Mouse (Mus musculus): Measurements from ENCODE around the gene Hspb8. TPM values are rescaled to one million over a fixed set of nuclear protein-coding genes. Genes with fewer than 3 reads are reported as not detected.
"Not testable (repeated sequence)": the region's sequence is repeated elsewhere in the genome, so short reads cannot be mapped to it uniquely, and the experiment has no call there.

Hspb8 gene
- polyA plus RNA-seq, 1 experiment = 64.0 TPM

GRCm38 (mm10) chr5:116389856-116390542 lies 32.7 kb downstream of the Hspb8 start:
- Histone ChIP-seq H3K9ac (ENCODE audit: low read depth, poor library complexity, severe bottlenecking) (no peak overlapping the region), H3K27ac (ENCODE audit: insufficient read depth, low read length) (no peak overlapping the region), H3K4me3 (ENCODE audit: low read depth, low read length) (no peak overlapping the region), H3K4me1 (ENCODE audit: control insufficient read depth, insufficient read depth, low read length) (peaks cover 8% of the 10 kb centered on the region), H3K27me3 (ENCODE audit: control insufficient read depth, insufficient read depth, low read length, poor library complexity, severe bottlenecking) (no peaks in the 10 kb centered on the region), H3K9me3 (replicated peaks; ENCODE audit: control insufficient read depth, insufficient read depth, low read length, poor library complexity, severe bottlenecking) (no peaks in the 10 kb centered on the region), H3K36me3 (ENCODE audit: control insufficient read depth, insufficient read depth, low read length, poor library complexity, severe bottlenecking) (no peaks in the 10 kb centered on the region)
- no peak for TF ChIP-seq POLR2A (IDR thresholded peaks at IDR 0.05; ENCODE audit: insufficient read depth, low read length)
- TF ChIP-seq CTCF (IDR thresholded peaks at IDR 0.05; ENCODE audit: low read depth, low read length) = no peak
- TF ChIP-seq EP300 (IDR thresholded peaks at IDR 0.05; ENCODE audit: insufficient read depth, low read depth, low read length) = no peak

GRCm38 (mm10) chr5:116389321-116389720 lies 33.3 kb downstream of the Hspb8 start:
- Histone ChIP-seq H3K27me3 (ENCODE audit: control insufficient read depth, insufficient read depth, low read length, poor library complexity, severe bottlenecking) (no peaks in the 10 kb centered on the region), H3K9ac (ENCODE audit: low read depth, poor library complexity, severe bottlenecking) (no peak overlapping the region), H3K4me1 (ENCODE audit: control insufficient read depth, insufficient read depth, low read length) (peaks cover 6% of the 10 kb centered on the region), H3K27ac (ENCODE audit: insufficient read depth, low read length) (no peak overlapping the region), H3K9me3 (replicated peaks; ENCODE audit: control insufficient read depth, insufficient read depth, low read length, poor library complexity, severe bottlenecking) (no peaks in the 10 kb centered on the region), H3K36me3 (ENCODE audit: control insufficient read depth, insufficient read depth, low read length, poor library complexity, severe bottlenecking) (no peaks in the 10 kb centered on the region), H3K4me3 (ENCODE audit: low read depth, low read length) (no peak overlapping the region)
- TF ChIP-seq CTCF (IDR thresholded peaks at IDR 0.05; ENCODE audit: low read depth, low read length) (no peak), POLR2A (IDR thresholded peaks at IDR 0.05; ENCODE audit: insufficient read depth, low read length) (no peak), EP300 (IDR thresholded peaks at IDR 0.05; ENCODE audit: insufficient read depth, low read depth, low read length) (no peak)

- TF ChIP-seq POLR2A (IDR thresholded peaks at IDR 0.05; ENCODE audit: insufficient read depth, low read length) (no peak), CTCF (IDR thresholded peaks at IDR 0.05; ENCODE audit: low read depth, low read length) (no peak), EP300 (IDR thresholded peaks at IDR 0.05; ENCODE audit: insufficient read depth, low read depth, low read length) (0 out of 2 replicates have a peak, but pooled peaks have one; percentile 10)
- Histone ChIP-seq H3K4me3 (ENCODE audit: low read depth, low read length) (peak overlapping the region; percentile 28; the same call in 1 of the 2 replicates), H3K27ac (ENCODE audit: insufficient read depth, low read length) (peak overlapping the region; percentile 21), H3K36me3 (ENCODE audit: control insufficient read depth, insufficient read depth, low read length, poor library complexity, severe bottlenecking) (no peaks in the 10 kb centered on the region), H3K9me3 (replicated peaks; ENCODE audit: control insufficient read depth, insufficient read depth, low read length, poor library complexity, severe bottlenecking) (no peaks in the 10 kb centered on the region), H3K9ac (ENCODE audit: low read depth, poor library complexity, severe bottlenecking) (peak overlapping the region; percentile 11), H3K4me1 (ENCODE audit: control insufficient read depth, insufficient read depth, low read length) (peaks cover 6% of the 10 kb centered on the region), H3K27me3 (ENCODE audit: control insufficient read depth, insufficient read depth, low read length, poor library complexity, severe bottlenecking) (no peaks in the 10 kb centered on the region)
Observed at GRCm38 (mm10) chr5:116387302-116387935, 35.2 kb downstream of the Hspb8 start.

DNA sequence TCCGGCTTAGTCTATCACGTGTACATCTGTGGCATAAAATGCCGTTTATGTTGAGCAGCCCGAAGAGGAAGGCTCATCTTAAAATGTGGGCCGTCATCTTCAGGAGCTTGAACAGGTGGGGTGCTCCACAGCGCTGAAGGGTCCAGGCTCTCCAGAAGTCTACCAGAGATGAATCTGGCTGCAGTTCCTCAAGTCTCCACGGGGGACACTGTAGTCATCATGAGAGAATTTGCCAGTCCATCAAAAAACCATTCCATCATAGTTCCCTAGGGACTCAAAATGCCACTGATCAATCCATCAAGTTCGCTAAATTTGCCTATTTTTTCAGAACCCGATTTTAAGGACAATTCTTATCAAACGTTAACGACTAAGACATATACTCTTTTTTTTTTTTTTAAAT lies 36.6 kb downstream of the Hspb8 start:
- no peak overlapping the region for H3K4me3 ChIP-seq (ENCODE audit: low read depth, low read length)
- no peak overlapping the region for H3K27ac ChIP-seq (ENCODE audit: insufficient read depth, low read length)
- TF ChIP-seq POLR2A (IDR thresholded peaks at IDR 0.05; ENCODE audit: insufficient read depth, low read length) (no peak), CTCF (IDR thresholded peaks at IDR 0.05; ENCODE audit: low read depth, low read length) (peak; percentile 31), EP300 (IDR thresholded peaks at IDR 0.05; ENCODE audit: insufficient read depth, low read depth, low read length) (no peak)
- H3K4me1 ChIP-seq (ENCODE audit: control insufficient read depth, insufficient read depth, low read length) = peaks cover 6% of the 10 kb centered on the region
- H3K9ac ChIP-seq (ENCODE audit: low read depth, poor library complexity, severe bottlenecking) = no peak overlapping the region
- no peaks in the 10 kb centered on the region for H3K27me3 ChIP-seq (ENCODE audit: control insufficient read depth, insufficient read depth, low read length, poor library complexity, severe bottlenecking)
- H3K36me3 ChIP-seq (ENCODE audit: control insufficient read depth, insufficient read depth, low read length, poor library complexity, severe bottlenecking) = no peaks in the 10 kb centered on the region
- no peaks in the 10 kb centered on the region for H3K9me3 ChIP-seq (replicated peaks; ENCODE audit: control insufficient read depth, insufficient read depth, low read length, poor library complexity, severe bottlenecking)

GRCm38 (mm10) chr5:116382646-116383045 lies 40.0 kb downstream of the Hspb8 start:
- H3K36me3 ChIP-seq (ENCODE audit: control insufficient read depth, insufficient read depth, low read length, poor library complexity, severe bottlenecking); H3K9ac ChIP-seq (ENCODE audit: low read depth, poor library complexity, severe bottlenecking); H3K27me3 ChIP-seq (ENCODE audit: control insufficient read depth, insufficient read depth, low read length, poor library complexity, severe bottlenecking); H3K9me3 ChIP-seq (replicated peaks; ENCODE audit: control insufficient read depth, insufficient read depth, low read length, poor library complexity, severe bottlenecking); H3K4me1 ChIP-seq (ENCODE audit: control insufficient read depth, insufficient read depth, low read length); H3K4me3 ChIP-seq (ENCODE audit: low read depth, low read length): not testable (repeated sequence)
- peak overlapping the region; percentile 74 for H3K27ac ChIP-seq (ENCODE audit: insufficient read depth, low read length)

- TF ChIP-seq EP300 (IDR thresholded peaks at IDR 0.05; ENCODE audit: insufficient read depth, low read depth, low read length) = no peak
- no peak for TF ChIP-seq CTCF (IDR thresholded peaks at IDR 0.05; ENCODE audit: low read depth, low read length)
- no peak for TF ChIP-seq POLR2A (IDR thresholded peaks at IDR 0.05; ENCODE audit: insufficient read depth, low read length)
- Histone ChIP-seq H3K9ac (ENCODE audit: low read depth, poor library complexity, severe bottlenecking) (no peak overlapping the region), H3K36me3 (ENCODE audit: control insufficient read depth, insufficient read depth, low read length, poor library complexity, severe bottlenecking) (no peaks in the 10 kb centered on the region), H3K9me3 (replicated peaks; ENCODE audit: control insufficient read depth, insufficient read depth, low read length, poor library complexity, severe bottlenecking) (no peaks in the 10 kb centered on the region), H3K4me3 (ENCODE audit: low read depth, low read length) (no peak overlapping the region), H3K4me1 (ENCODE audit: control insufficient read depth, insufficient read depth, low read length) (no peaks in the 10 kb centered on the region), H3K27ac (ENCODE audit: insufficient read depth, low read length) (no peak overlapping the region), H3K27me3 (ENCODE audit: control insufficient read depth, insufficient read depth, low read length, poor library complexity, severe bottlenecking) (no peaks in the 10 kb centered on the region)
Observed at GRCm38 (mm10) chr5:116381726-116382125, 40.9 kb downstream of the Hspb8 start.
